Mouse (Mus musculus): Measurements from ENCODE around the gene Kcnq2.

GRCm38 (mm10) chr2:181102161-181102560, 32.9 kb downstream of the Kcnq2 start:
- no peak for TF ChIP-seq CTCF (IDR thresholded peaks at IDR 0.05; ENCODE audit: extremely low read depth, insufficient read depth, insufficient read length, insufficient replicate concordance)
- TF ChIP-seq POLR2A (IDR thresholded peaks at IDR 0.05; ENCODE audit: low read depth, low read length), result no peak

Data from spleen, adult 2 months (tissue).